Mouse (Mus musculus) embryonic fibroblast, embryonic 13.5 days (primary cell): Measurements from ENCODE around the gene Il10rb.

ENCODE experiments used
- CTCF ChIP-seq: IDR thresholded peaks from 2 replicates; pipeline ENCODE4 v1.5.1; 2011; ENCODE audit warnings: mild to moderate bottlenecking, control low read depth, low read length, moderate library complexity, borderline replicate concordance; ENCODE audit not compliant: insufficient read depth
- POLR2A ChIP-seq: IDR thresholded peaks from 2 replicates; pipeline ENCODE4 v1.6.1; 2011; ENCODE audit warnings: low read depth, mild to moderate bottlenecking, control low read depth, low read length, moderate library complexity

- TF ChIP-seq CTCF (no peak), POLR2A (no peak)
Measured at GRCm38 (mm10) chr16:91386419-91387120, 19.4 kb upstream of the Il10rb start.
